In the genomic region with DNA sequence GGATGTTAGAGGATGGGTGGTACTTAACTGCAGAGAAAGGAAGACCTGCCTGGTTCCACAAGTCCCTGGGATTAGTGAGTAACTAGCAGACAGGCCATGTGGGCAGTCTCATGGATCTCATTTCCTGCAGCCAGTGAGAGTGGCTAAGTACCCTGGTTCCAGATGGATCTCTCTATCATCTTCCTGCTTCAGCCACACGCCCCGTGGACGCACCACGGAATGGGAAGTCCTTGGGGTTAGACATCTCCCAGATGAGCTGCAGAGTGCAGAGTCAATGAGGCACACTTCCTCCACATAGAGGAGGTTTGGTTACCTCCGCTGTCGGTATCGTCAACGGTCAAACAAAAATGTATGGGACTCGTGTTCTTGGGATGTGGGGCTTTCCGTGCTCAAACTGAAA, we compare ENCODE assay signal across 16 mouse cellular contexts.
"Had no signal": no experiment of that assay in that cellular context is flagged by ENCODE, and none has a peak within 500 bp of the region (broad histone marks: within the 10 kb centered on the region; RNA-seq: fewer than 3 reads in every experiment).

No protein-coding gene starts in this region.

- H3K4me2 ChIP-seq: limb, embryonic 12.5 days; midbrain, embryonic 12.5 days; neural tube, embryonic 13.5 days had no signal

- H3K9ac ChIP-seq: limb, embryonic 12.5 days; liver, embryonic 14.5 days; midbrain, embryonic 12.5 days; neural tube, embryonic 13.5 days had no signal

- ATAC-seq: intestine, embryonic 16.5 days; lung, postnatal 0 days; midbrain, embryonic 16.5 days had no signal

- H3K27ac ChIP-seq: layer of hippocampus, adult 2 months; limb, embryonic 12.5 days; liver, embryonic 14.5 days; midbrain, embryonic 12.5 days; neural tube, embryonic 13.5 days; stomach, postnatal 0 days had no signal

- H3K9me3 ChIP-seq: limb, embryonic 12.5 days; midbrain, embryonic 12.5 days; neural tube, embryonic 13.5 days had no signal

- H3K4me3 ChIP-seq: layer of hippocampus, adult 2 months; limb, embryonic 12.5 days; midbrain, embryonic 12.5 days; neural tube, embryonic 13.5 days had no signal

- DNase-seq: kidney, adult 9 months; kidney, postnatal 36 days; liver; lung, adult 2 months; lung, postnatal 36 days; right cerebral cortex, postnatal 14 days; thymus, postnatal 14 days had no signal

- H3K4me1 ChIP-seq: midbrain, embryonic 12.5 days had no signal

- H3K36me3 ChIP-seq: limb, embryonic 12.5 days; midbrain, embryonic 12.5 days; neural tube, embryonic 13.5 days had no signal
